Mouse (Mus musculus) liver, adult 2 months (tissue): Measurements from ENCODE around the gene Zfp777.

Experiments
- CTCF ChIP-seq: fragments of 200-500 bp; IDR thresholded peaks from 2 replicates; pipeline ENCODE4 v1.5.1; 2011; ENCODE audit warnings: low read depth, low read length, control low read depth
- POLR2A ChIP-seq: fragments of 200-500 bp; IDR thresholded peaks from 2 replicates; pipeline ENCODE4 v1.6.1; 2011; ENCODE audit warnings: low read length, control low read depth; ENCODE audit not compliant: insufficient read depth; ENCODE audit errors: extremely low read depth

GRCm38 (mm10) chr6:48081021-48081420, 32.3 kb upstream of the Zfp777 start:
- TF ChIP-seq CTCF (no peak), POLR2A (no peak)
